Mouse (Mus musculus): ENCODE data around the gene Lysmd1.

The Lysmd1 gene

DNA sequence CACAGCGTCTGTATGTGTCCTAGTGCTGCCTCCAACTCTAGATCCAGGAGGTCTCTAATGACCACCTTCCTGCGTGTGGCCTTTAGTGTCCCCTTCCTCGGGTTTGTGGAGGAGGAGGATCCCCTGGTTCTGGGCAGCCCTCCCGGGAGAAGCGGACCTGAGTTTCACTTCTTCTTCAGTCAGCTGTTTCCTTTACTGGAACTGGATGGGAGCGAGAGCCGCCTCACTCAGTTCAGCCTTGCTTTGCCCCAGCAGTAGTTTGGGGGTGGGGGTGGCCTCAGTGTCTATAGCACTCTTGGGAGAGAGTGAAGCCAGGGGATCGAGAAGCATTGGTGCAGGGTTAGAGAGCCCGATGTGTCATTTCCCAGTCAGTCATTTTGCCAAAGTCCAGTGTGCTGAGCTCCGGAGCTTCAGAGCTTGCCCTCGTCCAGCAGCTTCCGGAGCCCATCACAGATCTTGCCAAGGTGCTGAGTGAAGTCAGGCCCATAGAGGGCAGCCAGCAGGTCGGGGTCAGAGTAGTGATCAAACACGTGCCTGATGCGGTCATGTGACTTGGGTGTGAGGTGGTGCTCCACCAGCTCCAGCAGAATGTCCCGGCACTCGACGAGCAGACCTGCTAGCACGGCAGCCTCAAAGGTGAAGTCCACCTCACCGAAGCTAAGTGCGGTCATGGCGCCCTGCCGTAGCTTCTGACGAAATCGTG, 5.8 kb downstream of the Lysmd1 start:
- no peak for DNase-seq (ENCODE audit: low spot score)

DNA sequence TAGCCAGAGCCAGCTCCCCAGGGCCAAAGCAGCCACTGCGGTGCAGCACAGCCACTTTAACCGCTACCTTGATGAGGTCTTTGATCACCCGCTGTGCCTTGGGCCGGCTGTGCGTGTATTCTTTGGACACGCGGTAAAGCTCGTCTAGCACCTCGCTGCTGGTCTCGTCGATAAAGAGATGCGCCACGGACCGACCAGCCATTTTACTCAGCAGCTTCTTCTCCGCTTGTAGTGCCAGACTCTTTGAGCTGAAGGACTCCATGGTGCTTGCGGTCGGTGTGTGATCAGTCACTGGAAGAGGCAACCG, 6.4 kb downstream of the Lysmd1 start:
- DNase-seq (ENCODE audit: low spot score) = no peak

DNA sequence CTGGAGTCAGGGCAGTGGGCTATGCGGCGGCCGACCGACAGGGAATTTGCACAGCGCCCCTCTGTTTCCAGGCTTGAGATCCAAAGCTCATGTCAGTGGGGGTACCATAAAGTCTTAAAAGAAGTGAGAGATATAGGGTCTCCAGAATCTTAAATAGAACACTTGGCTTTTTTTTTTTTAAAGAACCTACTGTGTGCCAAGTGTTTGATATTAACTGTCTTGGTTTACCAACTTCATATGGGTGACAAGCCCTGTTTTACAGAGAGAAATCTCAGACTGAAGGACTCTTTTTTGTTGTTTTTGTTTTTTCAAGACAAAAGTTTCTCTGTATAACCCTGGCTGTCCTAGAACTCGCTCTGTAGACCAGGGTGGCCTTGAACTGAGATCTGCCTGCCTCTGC, 6.9 kb downstream of the Lysmd1 start:
- DNase-seq (ENCODE audit: low spot score) = no peak

DNA sequence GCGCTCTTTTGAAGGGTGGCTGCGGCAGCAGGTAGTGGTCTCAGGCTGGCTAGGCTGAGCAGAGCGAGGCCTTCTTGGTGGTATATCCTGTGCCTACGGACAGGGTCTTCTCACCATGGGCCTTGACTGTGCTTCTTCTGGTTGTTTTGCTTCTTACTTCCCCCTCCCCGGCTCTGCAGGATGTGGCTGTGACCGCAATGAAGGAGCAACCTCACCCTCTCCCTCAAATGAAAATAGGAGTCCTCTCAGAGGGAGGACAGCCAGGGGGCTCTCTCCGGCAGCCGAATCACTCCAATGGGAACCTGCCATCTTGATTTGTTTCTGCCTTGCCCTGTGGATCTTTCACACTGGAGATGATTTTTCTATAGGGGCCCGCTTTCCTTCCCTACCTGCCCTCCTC, 7.6 kb downstream of the Lysmd1 start:
- no peak for DNase-seq (ENCODE audit: low spot score)

DNA sequence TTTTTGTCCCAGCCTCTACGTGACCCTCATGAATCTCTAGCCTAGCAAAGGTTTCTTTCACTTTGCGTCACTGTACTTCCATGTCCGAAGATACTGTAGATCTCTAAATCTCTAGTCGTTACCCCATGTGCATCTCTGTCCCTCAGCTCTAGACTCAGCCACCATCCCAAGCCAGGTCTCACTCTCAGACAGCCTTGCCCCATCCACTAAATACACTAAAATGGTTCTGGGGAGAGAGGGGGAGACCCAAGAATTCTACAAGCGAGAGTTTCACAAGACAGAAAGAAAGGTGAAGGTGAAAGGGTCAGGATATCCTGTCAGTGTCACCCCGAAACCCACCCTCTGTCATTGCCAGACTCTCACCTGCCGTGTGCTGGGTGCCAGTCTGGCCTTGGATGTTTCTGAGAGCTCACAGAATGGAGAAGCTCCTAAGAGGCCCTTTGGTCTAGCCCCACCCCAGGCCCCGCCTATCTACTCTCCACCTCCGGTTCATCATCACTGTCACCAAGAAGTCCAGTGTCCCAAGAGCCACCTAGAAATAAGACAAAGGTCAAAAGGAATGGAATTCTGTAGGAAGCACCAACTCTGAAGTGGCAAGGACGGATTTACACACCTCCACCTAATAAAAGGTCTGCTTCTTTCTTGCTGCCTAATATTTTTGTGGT, 8.2 kb downstream of the Lysmd1 start, which contains the start of gene Tnfaip8l2:
Tnfaip8l2 (minus strand) TSS at position 409 of the 665 bp plus-strand sequence.
- DNase-seq (ENCODE audit: low spot score) = no peak

DNA sequence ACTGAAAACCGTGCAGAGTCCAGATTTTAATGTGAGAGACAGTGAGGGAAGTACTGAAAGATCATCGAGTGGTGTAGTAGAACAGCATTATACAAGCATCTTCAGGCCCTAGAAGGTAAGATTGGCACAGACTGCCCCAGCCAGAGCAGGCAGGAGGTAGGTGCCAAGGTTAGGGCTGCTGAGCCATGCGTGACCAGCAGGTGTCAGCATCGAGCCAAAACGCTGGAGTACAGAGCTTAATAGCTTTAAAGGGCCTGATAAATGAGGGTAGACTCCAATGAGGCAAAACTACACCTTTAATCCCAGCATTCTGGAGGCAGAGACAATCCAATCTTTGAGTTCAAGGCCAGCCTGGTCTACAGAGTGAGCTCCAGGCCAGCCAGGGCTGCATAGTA, 8.7 kb downstream of the Lysmd1 start:
- peak; percentile 89 for DNase-seq (ENCODE audit: low spot score)

DNA sequence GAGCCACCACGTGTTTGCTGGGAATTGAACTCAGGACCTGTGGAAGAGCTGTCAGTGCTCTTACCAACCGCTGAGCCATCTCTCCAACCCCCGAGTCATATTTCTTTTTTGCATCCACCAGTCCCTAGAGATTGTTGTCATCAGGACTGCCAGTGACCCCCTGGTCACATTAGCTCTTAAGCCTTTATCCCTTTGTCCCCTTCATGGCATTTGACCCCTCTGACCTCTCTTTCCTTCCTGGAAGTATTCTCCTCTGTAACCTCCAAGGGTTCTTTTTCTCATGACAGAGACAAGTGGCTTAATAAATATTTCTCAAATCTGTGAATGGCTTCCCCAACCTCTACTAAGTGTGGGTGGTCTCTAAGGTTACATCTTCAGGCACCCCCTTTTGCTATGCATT, 14.0 kb downstream of the Lysmd1 start:
- DNase-seq (ENCODE audit: low spot score) = no peak

DNA sequence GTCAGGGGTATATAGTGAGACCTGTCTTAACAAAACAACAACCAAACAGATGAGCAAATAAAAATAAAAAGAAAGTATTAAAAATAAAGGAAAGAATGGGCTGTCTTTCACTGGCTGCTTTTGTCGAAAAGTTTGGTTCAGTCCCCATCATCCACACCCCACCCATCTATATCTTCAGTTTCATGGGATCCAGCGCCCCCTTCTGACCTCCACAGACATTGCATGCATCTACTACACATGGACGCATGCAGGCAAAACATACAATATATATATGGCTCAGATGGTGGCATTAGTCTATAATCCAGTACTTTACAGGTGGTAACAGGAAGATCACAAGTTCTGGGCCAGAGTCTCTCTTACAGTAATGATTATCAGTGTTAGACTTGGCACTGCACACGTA, 20.0 kb downstream of the Lysmd1 start:
- peak; percentile 53 for DNase-seq (ENCODE audit: low spot score)

DNA sequence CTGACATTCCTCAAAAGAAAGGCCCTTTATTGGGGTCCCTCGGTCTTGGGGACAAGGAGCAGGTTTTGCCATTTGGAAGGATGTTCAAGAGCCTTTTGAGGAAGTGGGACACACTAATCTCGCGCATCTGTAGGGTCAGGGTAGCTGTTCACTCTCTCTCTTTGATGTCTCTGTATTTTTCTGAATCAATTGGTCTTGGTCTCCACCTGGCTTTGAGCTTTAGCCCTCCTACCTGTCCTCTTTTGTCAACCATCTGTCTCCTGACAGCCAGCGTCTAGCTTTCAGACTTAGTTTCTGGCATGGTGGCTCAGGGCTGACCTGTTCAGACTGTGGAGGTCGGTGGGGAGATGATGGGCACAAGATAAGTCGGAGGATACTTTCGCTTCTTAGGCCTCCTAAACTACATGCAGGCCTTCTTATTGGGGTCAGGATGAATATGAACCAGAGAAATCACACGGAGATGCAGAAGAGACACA, 25.7 kb downstream of the Lysmd1 start:
- DNase-seq (ENCODE audit: low spot score) = no peak

DNA sequence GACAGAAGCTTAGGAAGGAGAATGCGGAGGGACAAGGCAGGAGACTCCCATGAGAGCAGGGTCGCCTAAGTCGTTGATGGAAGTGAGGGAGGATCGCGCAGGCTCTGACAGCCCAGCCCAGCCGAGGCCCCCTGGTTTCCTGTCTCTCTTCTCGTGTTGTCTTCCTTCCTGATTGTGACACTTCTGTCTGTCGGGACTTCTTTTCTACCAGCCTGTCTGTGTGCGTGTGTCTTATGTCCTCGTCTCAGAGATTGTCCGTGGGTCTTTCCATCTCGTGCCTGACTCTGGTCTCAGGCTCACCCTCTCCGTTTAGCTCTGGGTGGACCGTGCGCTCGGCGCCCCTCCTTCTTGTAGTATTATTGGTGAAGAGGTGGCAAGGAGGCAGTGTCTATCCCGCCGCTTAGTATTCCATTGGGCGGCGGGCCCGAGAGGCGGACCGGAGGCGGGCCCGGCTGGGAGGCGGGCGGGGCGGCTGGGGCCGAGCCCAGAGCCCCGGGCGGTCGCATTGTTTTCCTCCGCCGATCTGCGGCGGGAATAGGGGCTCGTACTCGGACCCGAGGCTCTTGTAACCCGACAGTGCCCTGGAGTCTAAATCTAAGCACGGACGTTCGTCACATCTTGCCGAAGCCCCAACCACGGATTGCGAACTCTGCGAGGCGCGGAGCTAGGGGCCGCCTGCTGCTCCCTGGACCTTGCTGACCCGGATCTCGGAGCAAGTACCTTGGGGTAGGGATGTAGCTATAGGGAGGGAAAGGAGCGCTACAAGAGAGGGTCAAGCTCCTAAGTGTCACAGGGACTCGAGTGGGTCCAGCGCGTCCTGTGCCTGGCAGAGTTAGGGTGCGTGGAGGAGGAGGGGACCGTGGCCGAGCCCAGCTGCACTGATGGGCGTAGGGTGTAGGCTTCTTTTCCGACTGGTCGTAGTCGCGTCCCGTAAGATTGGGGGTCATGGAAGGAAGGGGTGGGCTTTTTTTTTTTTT, 26.4 kb downstream of the Lysmd1 start, which contains the start of gene Sema6c:
Sema6c (plus strand) TSS at position 471 of the 977 bp plus-strand sequence.
- DNase-seq (ENCODE audit: low spot score) = peak; percentile 91

DNA sequence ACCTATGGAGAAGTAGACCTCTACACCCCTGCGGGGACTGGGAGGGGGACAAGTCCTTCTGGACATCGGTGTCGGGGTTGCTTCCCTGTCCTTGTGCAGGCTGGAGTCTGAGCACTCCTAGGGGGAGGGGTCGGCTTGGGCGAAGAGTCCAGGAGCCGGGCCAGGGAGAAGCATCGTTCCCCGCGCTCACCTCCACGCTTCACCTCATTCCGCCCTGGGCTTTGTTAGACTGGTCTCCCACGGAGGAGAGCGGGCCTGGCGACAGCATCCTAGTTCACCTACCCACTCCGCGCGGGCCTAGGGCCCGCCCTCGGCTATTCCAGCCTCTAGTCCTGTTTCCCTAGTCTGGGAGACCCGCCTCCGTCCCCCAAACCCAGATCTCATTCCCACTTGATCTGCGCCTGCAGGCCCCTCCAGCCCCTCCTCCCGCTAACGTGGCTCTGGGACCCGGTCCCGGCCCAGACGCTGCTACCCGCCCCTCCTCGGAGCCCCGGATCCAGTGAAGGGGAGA, 27.2 kb downstream of the Lysmd1 start:
- no peak for DNase-seq (ENCODE audit: low spot score)

DNA sequence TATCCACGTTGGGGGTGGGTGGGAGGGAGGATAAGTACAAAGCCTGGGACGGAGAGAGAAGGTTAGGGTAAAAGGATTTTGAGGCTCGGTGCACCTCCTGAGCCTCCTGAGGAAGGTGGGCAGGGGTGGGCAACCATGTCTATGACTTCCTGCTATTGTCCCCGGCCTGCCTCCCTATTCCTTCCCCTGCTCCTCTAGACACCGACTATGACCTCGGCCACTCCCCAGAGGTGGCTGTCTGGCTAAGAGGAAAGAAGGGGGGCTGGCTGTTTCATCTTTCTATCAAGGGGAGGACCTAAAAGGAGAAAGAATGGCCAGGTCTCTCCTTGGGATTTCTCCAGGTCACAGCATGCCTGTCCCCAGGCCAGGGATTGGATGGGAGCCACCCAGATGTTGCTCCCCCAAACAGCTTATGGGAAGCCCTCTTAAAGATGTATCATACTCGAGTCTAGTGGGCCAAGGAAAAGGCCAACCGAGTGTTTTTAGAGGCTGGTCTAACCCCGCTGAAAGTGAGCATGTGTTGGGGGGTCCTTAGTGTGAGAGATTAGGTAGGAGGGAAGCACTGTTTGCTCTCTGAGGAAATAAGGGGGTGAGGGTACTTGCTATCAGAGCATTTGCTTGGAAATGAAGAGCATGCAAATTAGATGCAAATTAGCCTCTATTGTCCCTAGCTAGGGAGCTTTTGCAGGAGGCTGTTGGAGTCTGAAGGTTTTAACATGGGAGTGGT, 27.9 kb downstream of the Lysmd1 start:
- DNase-seq (ENCODE audit: low spot score) = no peak

DNA sequence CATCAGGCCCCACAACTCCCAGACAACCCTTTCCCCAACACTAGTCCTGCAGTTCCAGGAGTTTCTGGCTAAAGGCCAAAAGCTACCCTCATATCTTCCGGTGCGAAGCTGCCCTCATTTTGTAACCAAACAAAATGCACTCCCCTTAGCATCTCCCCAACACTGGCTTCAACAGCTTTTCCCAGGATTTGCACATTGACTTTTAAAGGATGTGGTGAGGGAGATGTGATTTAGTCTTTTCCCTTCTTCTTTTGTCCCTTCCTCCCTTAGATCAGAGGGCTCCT, 28.4 kb downstream of the Lysmd1 start:
- no peak for DNase-seq (ENCODE audit: low spot score)

DNA sequence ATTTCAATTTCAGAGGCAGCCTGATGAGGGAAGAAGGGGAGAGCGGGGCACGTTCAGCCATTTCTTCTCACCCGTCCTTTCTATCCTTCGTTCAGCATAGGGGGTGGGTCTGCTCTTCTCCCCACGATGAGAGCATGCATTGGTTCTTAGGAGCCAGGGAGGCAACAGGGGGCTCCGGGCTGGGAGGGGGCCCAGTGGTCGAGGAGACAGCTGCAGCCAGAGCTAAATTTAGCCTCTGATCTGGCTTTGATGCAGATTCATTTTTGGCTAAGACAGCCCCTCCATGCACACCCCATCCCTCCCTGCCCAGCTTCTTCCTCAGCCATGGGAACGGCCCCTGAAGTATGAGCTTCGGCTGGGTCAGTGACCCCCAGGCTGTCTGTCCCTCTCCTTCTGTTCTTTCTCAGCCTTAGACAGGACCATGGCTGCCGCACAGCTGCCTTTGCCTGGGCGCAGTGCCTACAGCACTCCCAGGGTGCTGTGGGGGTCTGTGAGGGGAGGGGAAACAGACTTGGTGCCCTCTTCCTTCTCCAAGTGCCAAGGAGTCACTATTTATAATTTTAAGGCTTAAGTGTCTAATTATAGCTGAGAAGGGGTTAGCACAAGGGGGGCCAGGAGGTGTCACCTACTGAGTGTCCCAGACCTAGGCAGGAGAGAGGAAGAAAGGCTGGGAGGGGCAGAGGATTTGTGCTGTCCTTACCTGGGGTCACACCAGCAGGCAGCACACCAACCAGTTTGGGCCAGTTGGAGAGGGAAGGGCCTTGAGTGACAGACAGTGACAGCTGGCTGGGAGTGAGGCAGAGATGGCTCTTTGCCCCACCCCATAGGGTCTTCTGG, 29.7 kb downstream of the Lysmd1 start:
- DNase-seq (ENCODE audit: low spot score) = no peak

DNA sequence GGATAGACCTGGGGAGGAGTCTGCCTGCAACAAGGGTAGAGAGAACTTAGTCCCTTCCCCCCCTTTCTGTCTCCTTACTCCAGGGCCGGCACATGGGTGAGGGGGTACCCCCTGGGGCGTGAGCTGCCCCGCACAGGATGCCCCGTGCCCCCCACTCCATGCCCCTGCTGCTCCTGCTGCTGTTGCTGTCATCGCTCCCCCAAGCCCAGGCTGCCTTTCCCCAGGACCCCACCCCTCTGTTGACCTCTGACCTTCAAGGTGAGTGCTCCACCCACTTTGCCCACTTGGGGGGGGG, 30.3 kb downstream of the Lysmd1 start:
- DNase-seq (ENCODE audit: low spot score) = no peak

DNA sequence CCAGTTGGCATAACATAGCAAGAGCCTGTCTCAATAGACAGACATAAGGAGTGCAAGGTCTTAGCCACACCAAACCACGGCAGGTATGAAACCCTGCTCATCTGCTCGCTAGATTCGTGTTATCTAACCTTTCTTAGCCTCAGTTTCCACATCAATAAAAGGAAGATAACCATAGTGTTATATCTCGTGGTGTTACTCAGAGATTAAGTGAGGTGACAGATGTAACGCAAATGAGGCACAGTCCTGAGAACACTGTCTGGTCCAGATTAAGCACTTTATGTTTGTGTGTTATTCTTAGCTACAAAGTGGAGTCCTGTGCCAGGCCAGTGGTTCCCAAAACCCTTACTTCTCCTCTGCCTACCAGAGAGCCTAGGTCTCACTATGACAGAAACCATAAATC, 31.0 kb downstream of the Lysmd1 start:
- no peak for DNase-seq (ENCODE audit: low spot score)

DNA sequence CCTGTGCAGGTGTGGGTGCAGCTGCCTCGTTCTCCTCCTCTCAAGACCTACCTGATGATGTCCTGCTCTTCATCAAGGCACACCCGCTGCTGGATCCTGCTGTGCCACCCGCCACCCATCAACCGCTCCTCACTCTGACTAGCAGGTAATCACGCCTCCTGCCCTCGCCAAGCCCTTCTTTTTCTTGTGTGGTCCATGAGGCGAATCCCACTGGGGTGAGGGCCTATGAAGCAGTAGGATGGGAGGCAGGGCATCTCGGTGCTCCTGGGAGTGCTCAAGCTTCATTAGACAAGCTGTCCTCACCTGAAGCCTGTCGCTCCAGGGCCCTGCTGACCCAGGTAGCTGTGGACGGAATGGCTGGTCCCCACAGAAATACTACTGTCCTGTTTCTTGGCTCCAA, 36.1 kb downstream of the Lysmd1 start:
- no peak for DNase-seq (ENCODE audit: low spot score)

DNA sequence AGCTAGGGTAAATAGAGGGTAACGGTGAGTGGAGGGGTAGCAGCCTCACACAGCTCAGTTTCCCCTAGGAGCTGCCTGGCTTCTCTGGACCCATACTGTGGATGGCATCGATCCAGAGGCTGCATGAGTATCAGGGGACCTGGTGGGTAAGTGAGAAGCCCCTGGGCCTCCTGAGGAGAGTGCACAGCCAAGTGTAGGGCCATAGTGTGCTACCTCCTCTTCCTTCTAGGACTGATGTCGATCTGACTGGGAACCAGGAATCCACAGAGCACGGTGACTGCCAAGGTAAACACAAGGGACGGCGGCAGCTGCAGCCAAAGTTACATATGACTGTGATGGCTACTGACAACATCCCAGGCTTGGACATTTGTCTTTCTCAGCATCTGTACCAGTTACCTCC, 37.2 kb downstream of the Lysmd1 start:
- DNase-seq (ENCODE audit: low spot score) = no peak

DNA sequence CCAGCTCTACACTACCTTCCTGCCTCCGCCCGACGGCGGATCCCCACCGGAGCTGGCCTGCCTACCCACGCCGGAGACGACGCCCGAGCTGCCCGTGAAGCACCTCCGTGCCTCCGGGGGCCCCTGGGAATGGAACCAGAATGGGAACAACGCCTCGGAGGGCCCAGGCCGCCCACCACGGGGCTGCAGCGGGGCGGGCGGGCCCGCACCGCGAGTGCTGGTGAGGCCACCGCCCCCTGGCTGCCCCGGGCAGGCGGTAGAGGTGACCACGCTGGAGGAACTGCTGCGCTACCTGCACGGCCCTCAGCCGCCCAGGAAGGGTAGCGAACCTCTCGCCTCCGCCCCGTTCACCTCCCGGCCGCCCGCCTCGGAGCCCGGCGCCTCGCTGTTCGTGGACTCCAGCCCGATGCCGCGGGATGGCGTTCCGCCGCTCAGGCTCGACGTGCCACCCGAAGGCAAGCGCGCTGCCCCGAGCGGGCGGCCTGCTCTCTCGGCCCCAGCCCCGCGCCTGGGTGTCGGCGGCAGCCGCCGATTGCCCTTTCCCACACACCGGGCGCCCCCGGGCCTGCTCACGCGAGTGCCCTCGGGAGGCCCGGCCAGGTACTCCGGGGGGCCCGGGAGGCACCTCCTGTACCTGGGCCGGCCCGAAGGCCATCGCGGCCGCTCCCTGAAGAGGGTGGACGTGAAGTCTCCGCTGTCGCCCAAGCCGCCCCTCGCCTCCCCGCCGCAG, 38.8 kb downstream of the Lysmd1 start:
- DNase-seq (ENCODE audit: low spot score) = no peak

DNA sequence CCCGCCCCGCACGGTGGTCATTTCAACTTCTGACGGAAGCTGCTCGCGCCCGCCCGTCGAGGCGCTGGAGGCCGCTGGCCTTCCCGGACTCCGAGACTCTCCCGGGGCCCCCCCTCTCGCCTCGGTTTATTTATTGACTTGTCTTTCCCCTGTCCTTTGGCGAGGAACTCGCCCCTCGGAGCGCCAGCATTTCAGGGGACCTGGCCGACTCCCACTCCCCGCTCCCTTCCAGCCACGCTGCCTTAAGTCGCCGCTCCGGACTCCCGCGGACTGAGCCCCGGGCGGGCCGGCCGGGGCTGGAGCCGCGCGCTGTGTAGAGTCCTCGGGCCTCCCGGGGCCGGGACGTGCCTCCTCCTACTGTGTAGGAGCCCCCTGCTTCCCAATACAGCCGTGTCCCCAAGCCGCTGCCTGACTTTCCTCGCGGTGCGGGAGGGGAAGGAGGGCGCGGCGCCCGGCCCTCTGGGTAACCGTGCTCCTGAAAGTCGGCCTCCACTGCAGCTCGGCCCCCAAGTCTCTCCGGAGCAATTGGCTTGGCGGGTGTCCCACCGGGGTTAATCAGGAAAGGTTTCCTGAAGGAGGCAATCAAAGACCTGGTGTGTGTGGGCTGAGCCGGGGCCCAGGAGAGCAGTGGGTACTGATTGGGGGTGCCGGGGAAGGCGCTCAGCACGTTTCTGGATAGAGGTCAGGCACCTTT, 39.5 kb downstream of the Lysmd1 start:
- no peak for DNase-seq (ENCODE audit: low spot score)

All from layer of hippocampus, adult 11-12 months (tissue).